Comparison of ENCODE assay signal across 8 mouse cellular contexts in the genomic region with DNA sequence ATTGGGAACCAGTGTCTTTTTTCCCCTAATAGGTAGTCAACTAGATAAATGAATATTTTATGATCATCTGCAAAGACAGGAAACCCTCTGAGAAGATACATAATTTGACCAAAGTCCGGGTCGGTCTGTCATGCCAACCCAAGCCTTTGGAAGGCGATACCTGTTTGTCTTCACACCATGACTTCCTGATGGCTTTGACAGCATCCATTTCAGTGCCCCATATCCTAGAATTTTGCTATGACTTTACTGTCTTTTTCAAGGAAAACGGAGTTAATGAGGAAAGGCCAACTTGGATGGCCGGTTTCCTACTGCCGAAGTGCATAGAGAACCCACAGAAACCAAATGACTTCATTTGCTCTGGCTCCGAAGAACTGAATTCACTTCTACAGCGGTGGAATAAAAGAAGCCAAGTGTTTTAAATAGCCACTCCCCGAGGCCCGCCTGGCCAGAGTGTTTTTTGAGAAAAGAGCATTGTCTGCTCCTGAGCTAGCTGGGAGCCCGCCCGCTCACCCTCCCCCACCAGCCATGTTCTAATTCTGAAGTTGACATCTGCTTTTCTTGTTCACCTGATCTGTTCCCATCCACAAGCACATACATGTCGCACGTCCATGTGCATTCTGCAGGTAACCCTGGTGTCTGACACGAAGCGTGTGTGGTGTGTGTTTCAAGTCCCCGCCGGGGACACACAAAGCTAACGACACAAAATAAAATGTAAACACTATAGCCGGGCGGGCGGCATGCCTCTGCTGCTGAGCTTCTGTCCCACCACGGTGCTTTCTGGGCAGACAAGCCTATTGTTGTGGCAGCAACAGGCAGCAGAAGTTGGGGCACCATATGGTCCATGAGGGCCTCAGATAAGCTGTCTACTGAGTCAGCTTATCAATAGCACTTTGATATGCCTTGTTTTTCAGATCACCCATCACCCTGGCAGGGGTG. TPM values are rescaled to one million over a fixed set of nuclear protein-coding genes. Genes with fewer than 3 reads are reported as not detected.
DNase-seq lines count a peak whose midpoint lies in the region; ATAC-seq lines count a peak whose summit lies in the region.

No protein-coding gene starts in this region.

- H3K9me3 ChIP-seq in embryonic facial prominence, embryonic 11.5 days (replicated peaks; ENCODE audit: control insufficient read depth, low read length) = no peaks in the 10 kb centered on the region
- no peaks in the 10 kb centered on the region for H3K9me3 ChIP-seq in heart, embryonic 12.5 days (replicated peaks)
- H3K9me3 ChIP-seq in limb, embryonic 13.5 days = no peaks in the 10 kb centered on the region
- no peaks in the 10 kb centered on the region for H3K9me3 ChIP-seq in neural tube, embryonic 15.5 days (replicated peaks)

- H3K27ac ChIP-seq in embryonic facial prominence, embryonic 11.5 days (replicated peaks; ENCODE audit: low read depth, low read length) = no peak overlapping the region; the same call in 1 of the 2 replicates
- H3K27ac ChIP-seq in heart, embryonic 12.5 days (ENCODE audit: poor library complexity, severe bottlenecking) = peak overlapping the region; percentile 73
- H3K27ac ChIP-seq in limb, embryonic 13.5 days = no peak overlapping the region; the same call in 1 of the 2 replicates
- H3K27ac ChIP-seq in neural tube, embryonic 15.5 days (replicated peaks) = 0 out of 2 replicates have a peak overlapping the region, but pooled peaks have one; percentile 25

- no peaks in the 10 kb centered on the region for H3K36me3 ChIP-seq in embryonic facial prominence, embryonic 11.5 days (replicated peaks; ENCODE audit: control insufficient read depth, insufficient read depth, low read depth, low read length)
- H3K36me3 ChIP-seq in heart, embryonic 12.5 days = no peaks in the 10 kb centered on the region
- H3K36me3 ChIP-seq in limb, embryonic 13.5 days = no peaks in the 10 kb centered on the region
- no peaks in the 10 kb centered on the region for H3K36me3 ChIP-seq in neural tube, embryonic 15.5 days

- H3K9ac ChIP-seq in embryonic facial prominence, embryonic 11.5 days (replicated peaks; ENCODE audit: low read length) = 0 out of 2 replicates have a peak overlapping the region, but pooled peaks have one; percentile 10
- peak overlapping the region; percentile 54 for H3K9ac ChIP-seq in heart, embryonic 12.5 days
- no peak overlapping the region for H3K9ac ChIP-seq in limb, embryonic 13.5 days
- 0 out of 2 replicates have a peak overlapping the region, but pooled peaks have one; percentile 17 for H3K9ac ChIP-seq in neural tube, embryonic 15.5 days (replicated peaks)

- H3K4me2 ChIP-seq in embryonic facial prominence, embryonic 11.5 days (ENCODE audit: low read depth, low read length) = peak overlapping the region; percentile 38
- peak overlapping the region; percentile 66 for H3K4me2 ChIP-seq in heart, embryonic 12.5 days
- H3K4me2 ChIP-seq in limb, embryonic 13.5 days (replicated peaks) = peak overlapping the region; percentile 41
- H3K4me2 ChIP-seq in neural tube, embryonic 15.5 days = peak overlapping the region; percentile 39

- no peaks in the 10 kb centered on the region for H3K27me3 ChIP-seq in embryonic facial prominence, embryonic 11.5 days (ENCODE audit: control insufficient read depth, insufficient read depth, low read length)
- H3K27me3 ChIP-seq in heart, embryonic 12.5 days (replicated peaks) = no peaks in the 10 kb centered on the region
- no peaks in the 10 kb centered on the region for H3K27me3 ChIP-seq in limb, embryonic 13.5 days
- no peaks in the 10 kb centered on the region for H3K27me3 ChIP-seq in neural tube, embryonic 15.5 days (replicated peaks)

- ATAC-seq in embryonic facial prominence, embryonic 11.5 days (replicated peaks; ENCODE audit: insufficient number of reproducible peaks, low FRiP score, low TSS enrichment, low read depth) = 0 out of 2 replicates have a peak, but pooled peaks have one; percentile 35
- no peak for ATAC-seq in heart, embryonic 12.5 days (ENCODE audit: insufficient number of reproducible peaks, low FRiP score)
- ATAC-seq in limb, embryonic 13.5 days (ENCODE audit: low FRiP score, low read depth) = no peak
- no peak for ATAC-seq in neural tube, embryonic 15.5 days (ENCODE audit: low FRiP score)

- H3K4me3 ChIP-seq in embryonic facial prominence, embryonic 11.5 days (ENCODE audit: low read depth, low read length) = no peak overlapping the region
- peak overlapping the region; percentile 23 for H3K4me3 ChIP-seq in heart, embryonic 12.5 days
- H3K4me3 ChIP-seq in limb, embryonic 13.5 days = no peak overlapping the region
- H3K4me3 ChIP-seq in neural tube, embryonic 15.5 days (replicated peaks) = no peak overlapping the region

- 8% methylated on average over 23 of the region's 23 CpGs for WGBS in embryonic facial prominence, embryonic 11.5 days
- 8% methylated on average over 23 of the region's 23 CpGs for WGBS in heart, embryonic 12.5 days
- WGBS in limb, embryonic 13.5 days = 15% methylated on average over 23 of the region's 23 CpGs
- WGBS in neural tube, embryonic 15.5 days = 12% methylated on average over 23 of the region's 23 CpGs

- H3K4me1 ChIP-seq in embryonic facial prominence, embryonic 11.5 days (ENCODE audit: control insufficient read depth, insufficient read depth, low read length) = peaks cover 14% of the 10 kb centered on the region
- H3K4me1 ChIP-seq in heart, embryonic 12.5 days (replicated peaks) = peaks cover 79% of the 10 kb centered on the region
- H3K4me1 ChIP-seq in limb, embryonic 13.5 days = peaks cover 85% of the 10 kb centered on the region
- H3K4me1 ChIP-seq in neural tube, embryonic 15.5 days = peaks cover 49% of the 10 kb centered on the region

- DNase-seq in R1 (ENCODE audit: low read depth, low spot score) = peak; percentile 80
- peak; percentile 70 for DNase-seq in embryonic facial prominence, embryonic 11.5 days (ENCODE audit: low spot score)
- DNase-seq in urinary bladder, postnatal 36 days (ENCODE audit: low spot score in 2 of 2) = no peak
- no peak for DNase-seq in ovary, postnatal 10 days (ENCODE audit: low spot score)
- no peak for DNase-seq in MN1 (ENCODE audit: low spot score)

RNA-seq across cellular contexts. Expression of a gene that starts 5.8 kb away (rescaled TPM):
- polyA plus RNA-seq in embryonic facial prominence, embryonic 11.5 days (2014; fragmentation: Nextera tagmentation; extraction: Ambion mirVana) = 14.4 and 16.7 TPM in 2 replicates
- polyA plus RNA-seq in heart, embryonic 12.5 days (2016; fragmentation: Nextera tagmentation; extraction: Ambion mirVana) = 33.9 and 36.4 TPM in 2 replicates
- 30.8 and 33.8 TPM in 2 replicates for polyA plus RNA-seq in limb, embryonic 13.5 days (2015; fragmentation: Nextera tagmentation; extraction: Ambion mirVana)
- 14.4 and 15.9 TPM in 2 replicates for polyA plus RNA-seq in neural tube, embryonic 15.5 days (2015; fragmentation: Nextera tagmentation; extraction: Ambion mirVana)

Comparison
In these comparisons a context has a peak if more than half of its experiments do, and no peak if none do; other contexts are left out.
1. DNase-seq: peak in R1 (single experiment) and embryonic facial prominence, embryonic 11.5 days (single experiment); none in urinary bladder, postnatal 36 days (0 of 2), ovary, postnatal 10 days (single experiment) and MN1 (single experiment).
2. H3K27ac ChIP-seq: peak in heart, embryonic 12.5 days (single experiment) and neural tube, embryonic 15.5 days (single experiment); none in embryonic facial prominence, embryonic 11.5 days (single experiment) and limb, embryonic 13.5 days (single experiment).
3. Peak in every context shown above with its lines, with median percentiles within 50 percentile points of each other: H3K4me2 ChIP-seq.